Mouse (Mus musculus) ES-Bruce4 (cell line): ENCODE results near the gene Nacc2.

Experiments used
- CTCF ChIP-seq: IDR thresholded peaks from one replicate; pipeline ENCODE4 v1.8.1; 2011; ENCODE audit warnings: low read depth, low read length
- POLR2A ChIP-seq: IDR thresholded peaks from one replicate; pipeline ENCODE4 v1.8.1; 2011; ENCODE audit warnings: low read length; ENCODE audit not compliant: insufficient read depth

DNA sequence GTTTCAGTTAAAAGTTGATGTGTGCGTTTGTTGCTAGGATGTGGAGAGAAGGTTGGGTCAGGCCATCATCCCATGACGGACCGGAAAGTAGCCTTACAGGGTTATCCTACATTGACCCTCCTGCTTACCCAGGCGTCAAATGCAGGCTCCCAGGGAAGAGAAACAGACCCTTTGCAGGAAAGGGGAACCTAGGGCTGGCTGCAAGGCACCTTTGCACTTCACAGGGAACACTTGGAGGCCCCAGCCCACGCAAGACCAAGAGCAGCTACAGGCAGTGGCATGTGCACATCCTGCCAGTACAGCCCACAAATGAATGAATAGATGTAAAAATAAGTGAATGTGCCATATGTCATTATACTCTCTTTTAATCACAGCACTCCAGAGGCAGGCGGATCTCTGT lies 17.9 kb upstream of the Nacc2 start:
- TF ChIP-seq CTCF, result no peak
- no peak for TF ChIP-seq POLR2A
